Comparison of ENCODE assay signal across 18 mouse cellular contexts in genomic region chr4:125545768-125546220, GRCm38 (mm10). TPM values are rescaled to one million over a fixed set of nuclear protein-coding genes. Genes with fewer than 3 reads are reported as not detected.
A peak's percentile ranks its signal among the peaks of the same experiment; 100 is the strongest.
DNase-seq lines count a peak whose midpoint lies in the region; ATAC-seq and TF ChIP-seq lines count a peak whose summit lies in the region.
"Had no signal": no experiment of that assay in that cellular context is flagged by ENCODE, and none has a peak within 500 bp of the region (broad histone marks: within the 10 kb centered on the region; RNA-seq: fewer than 3 reads in every experiment).

No protein-coding gene starts in this region.

- H3K4me3 ChIP-seq in forebrain, embryonic 10.5 days, result peak overlapping the region; percentile 9; the same call in 1 of the 2 replicates
- H3K4me3 ChIP-seq in forebrain, embryonic 16.5 days (replicated peaks; ENCODE audit: low read length), result no peak overlapping the region
- no peak overlapping the region for H3K4me3 ChIP-seq in hindbrain, postnatal 0 days (ENCODE audit: low read length)
- no peak overlapping the region for H3K4me3 ChIP-seq in neural tube, embryonic 15.5 days (replicated peaks)
- H3K4me3 ChIP-seq in kidney, embryonic 16.5 days (ENCODE audit: low read length), result no peak overlapping the region
- H3K4me3 ChIP-seq: embryonic facial prominence, embryonic 10.5 days; erythroblast, embryonic 14.5 days had no signal

- no peaks in the 10 kb centered on the region for H3K9me3 ChIP-seq in forebrain, embryonic 10.5 days
- H3K9me3 ChIP-seq in forebrain, embryonic 16.5 days (ENCODE audit: control insufficient read depth, low read length), result no peaks in the 10 kb centered on the region
- no peaks in the 10 kb centered on the region for H3K9me3 ChIP-seq in hindbrain, postnatal 0 days (ENCODE audit: low read length)
- no peaks in the 10 kb centered on the region for H3K9me3 ChIP-seq in neural tube, embryonic 15.5 days (replicated peaks)
- H3K9me3 ChIP-seq in kidney, embryonic 16.5 days (ENCODE audit: low read length), result no peaks in the 10 kb centered on the region
- H3K9me3 ChIP-seq: embryonic facial prominence, embryonic 10.5 days had no signal

- H3K4me2 ChIP-seq in forebrain, embryonic 16.5 days (ENCODE audit: low read length), result no peak overlapping the region; the same call in 1 of the 2 replicates
- H3K4me2 ChIP-seq in hindbrain, postnatal 0 days (ENCODE audit: low read depth, low read length), result no peak overlapping the region
- peak overlapping the region; percentile 31; the same call in 1 of the 2 replicates for H3K4me2 ChIP-seq in neural tube, embryonic 15.5 days
- H3K4me2 ChIP-seq in kidney, embryonic 16.5 days (replicated peaks; ENCODE audit: low read depth, low read length), result no peak overlapping the region

- DNase-seq in forebrain, embryonic 10.5 days (ENCODE audit: extremely low spot score, low spot score), result no peak
- DNase-seq in hindbrain, postnatal 0 days (ENCODE audit: low spot score), result no peak
- no peak for DNase-seq in cerebellum, adult 11 months
- no peak for DNase-seq in layer of hippocampus, postnatal 14 days (ENCODE audit: low spot score in 2 of 2)
- DNase-seq: cerebellum, postnatal 14 days; heart, adult 18-20 months; heart, postnatal 10 days; kidney, postnatal 10 days; layer of hippocampus, adult 9-11 months; lung, adult 2 months; lung, postnatal 4 days; thymus, postnatal 4 days had no signal

- H3K27me3 ChIP-seq in forebrain, embryonic 10.5 days (ENCODE audit: poor library complexity, severe bottlenecking), result peaks cover 55% of the 10 kb centered on the region
- H3K27me3 ChIP-seq in forebrain, embryonic 16.5 days (replicated peaks; ENCODE audit: control insufficient read depth, insufficient read depth, low read length), result peaks cover 11% of the 10 kb centered on the region; the same call in 1 of the 2 replicates
- H3K27me3 ChIP-seq in hindbrain, postnatal 0 days (ENCODE audit: insufficient read depth, low read length), result no peaks in the 10 kb centered on the region
- peaks cover 15% of the 10 kb centered on the region; the same call in 1 of the 2 replicates for H3K27me3 ChIP-seq in neural tube, embryonic 15.5 days (replicated peaks)
- peaks cover 8% of the 10 kb centered on the region; the same call in 1 of the 2 replicates for H3K27me3 ChIP-seq in kidney, embryonic 16.5 days (ENCODE audit: insufficient read depth, low read length)

- peak overlapping the region; percentile 44; the same call in 1 of the 2 replicates for H3K27ac ChIP-seq in forebrain, embryonic 10.5 days
- H3K27ac ChIP-seq in forebrain, embryonic 16.5 days (ENCODE audit: low read length), result peak overlapping the region; percentile 90
- peak overlapping the region; percentile 45; the same call in 1 of the 2 replicates for H3K27ac ChIP-seq in hindbrain, postnatal 0 days
- peak overlapping the region; percentile 76 for H3K27ac ChIP-seq in neural tube, embryonic 15.5 days (replicated peaks)
- H3K27ac ChIP-seq in kidney, embryonic 16.5 days (ENCODE audit: low read length), result no peak overlapping the region
- H3K27ac ChIP-seq: embryonic facial prominence, embryonic 10.5 days had no signal

- TF ChIP-seq CTCF in hindbrain, postnatal 0 days (IDR thresholded peaks at IDR 0.05; ENCODE audit: low read depth), result no peak

- WGBS in forebrain, embryonic 10.5 days, result 65% methylated on average over 7 of the region's 7 CpGs
- WGBS in forebrain, embryonic 16.5 days, result 34% methylated on average over 7 of the region's 7 CpGs
- 41% methylated on average over 7 of the region's 7 CpGs for WGBS in hindbrain, postnatal 0 days
- 40% methylated on average over 7 of the region's 7 CpGs for WGBS in neural tube, embryonic 15.5 days
- 38% methylated on average over 7 of the region's 7 CpGs for WGBS in kidney, embryonic 16.5 days

- no peak overlapping the region for H3K9ac ChIP-seq in forebrain, embryonic 16.5 days (replicated peaks; ENCODE audit: low read depth, low read length)
- H3K9ac ChIP-seq in hindbrain, postnatal 0 days (replicated peaks; ENCODE audit: low read length), result no peak overlapping the region
- H3K9ac ChIP-seq in neural tube, embryonic 15.5 days (replicated peaks), result no peak overlapping the region
- no peak overlapping the region for H3K9ac ChIP-seq in kidney, embryonic 16.5 days (replicated peaks; ENCODE audit: low read length)

- peaks cover 27% of the 10 kb centered on the region for H3K4me1 ChIP-seq in forebrain, embryonic 10.5 days
- H3K4me1 ChIP-seq in forebrain, embryonic 16.5 days (replicated peaks; ENCODE audit: control insufficient read depth, insufficient read depth, low read length), result peaks cover 23% of the 10 kb centered on the region
- peaks cover 8% of the 10 kb centered on the region for H3K4me1 ChIP-seq in hindbrain, postnatal 0 days (ENCODE audit: insufficient read depth, low read length)
- H3K4me1 ChIP-seq in neural tube, embryonic 15.5 days, result peaks cover 22% of the 10 kb centered on the region
- no peaks in the 10 kb centered on the region for H3K4me1 ChIP-seq in kidney, embryonic 16.5 days (ENCODE audit: insufficient read depth, low read length)

- ATAC-seq in forebrain, embryonic 16.5 days, result no peak
- ATAC-seq in hindbrain, postnatal 0 days, result no peak; the same call in 1 of the 2 replicates
- 0 out of 2 replicates have a peak, but pooled peaks have one; percentile 15 for ATAC-seq in neural tube, embryonic 15.5 days (ENCODE audit: low FRiP score)
- ATAC-seq in kidney, embryonic 16.5 days (ENCODE audit: low FRiP score, low TSS enrichment), result no peak

- no peaks in the 10 kb centered on the region for H3K36me3 ChIP-seq in forebrain, embryonic 10.5 days (replicated peaks)
- H3K36me3 ChIP-seq in forebrain, embryonic 16.5 days (ENCODE audit: control insufficient read depth, insufficient read depth), result no peaks in the 10 kb centered on the region
- no peaks in the 10 kb centered on the region for H3K36me3 ChIP-seq in hindbrain, postnatal 0 days (ENCODE audit: insufficient read depth, low read length)
- H3K36me3 ChIP-seq in neural tube, embryonic 15.5 days, result no peaks in the 10 kb centered on the region
- no peaks in the 10 kb centered on the region for H3K36me3 ChIP-seq in kidney, embryonic 16.5 days (ENCODE audit: insufficient read depth, low read length)
- H3K36me3 ChIP-seq: embryonic facial prominence, embryonic 10.5 days had no signal

RNA-seq across cellular contexts. Expression of gene Grik3, which starts 55.3 kb away (rescaled TPM):
- polyA plus RNA-seq in forebrain, embryonic 10.5 days (2016; fragmentation: Nextera tagmentation; extraction: Ambion mirVana), result 0.20 and 0.42 TPM in 2 replicates
- polyA plus RNA-seq in forebrain, embryonic 16.5 days (2015; fragmentation: Nextera tagmentation; extraction: Ambion mirVana), result 7.5 and 8.0 TPM in 2 replicates
- 30.1 and 32.0 TPM in 2 replicates for total RNA-seq in hindbrain, postnatal 0 days (2014; rRNA removed)
- 4.2 TPM in 2 replicates for polyA plus RNA-seq in hindbrain, postnatal 0 days (2015; fragmentation: Nextera tagmentation; extraction: Ambion mirVana)
- polyA plus RNA-seq in neural tube, embryonic 15.5 days (2015; fragmentation: Nextera tagmentation; extraction: Ambion mirVana), result 4.0 and 4.4 TPM in 2 replicates
- 0.11 and 0.12 TPM in 2 replicates for polyA plus RNA-seq in kidney, embryonic 16.5 days (2015; fragmentation: Nextera tagmentation; extraction: Ambion mirVana)
- 10 to 100 TPM; 19.4 to 24.6 TPM for total RNA-seq in layer of hippocampus, postnatal 14 days (2021)
- total RNA-seq: liver, adult 2 months had no signal
- polyA plus RNA-seq: erythroblast, embryonic 14.5 days had no signal
